Mouse (Mus musculus): ENCODE results near the gene Syt9.
A peak's percentile ranks its signal among the peaks of the same experiment; 100 is the strongest.
"Not testable (repeated sequence)": the region's sequence is repeated elsewhere in the genome, so short reads cannot be mapped to it uniquely, and the experiment has no call there.

The Syt9 gene

GRCm38 (mm10) chr7:107461699-107462440 lies 91.3 kb downstream of the Syt9 start:
- no peak for DNase-seq

- DNase-seq, result peak; percentile 8
Measured at GRCm38 (mm10) chr7:107462962-107463361, 92.4 kb downstream of the Syt9 start.

- no peak for DNase-seq
Measured at GRCm38 (mm10) chr7:107465081-107465480, 94.6 kb downstream of the Syt9 start.

- no peak for DNase-seq
Measured at GRCm38 (mm10) chr7:107478979-107479965, 108.7 kb downstream of the Syt9 start.

DNA sequence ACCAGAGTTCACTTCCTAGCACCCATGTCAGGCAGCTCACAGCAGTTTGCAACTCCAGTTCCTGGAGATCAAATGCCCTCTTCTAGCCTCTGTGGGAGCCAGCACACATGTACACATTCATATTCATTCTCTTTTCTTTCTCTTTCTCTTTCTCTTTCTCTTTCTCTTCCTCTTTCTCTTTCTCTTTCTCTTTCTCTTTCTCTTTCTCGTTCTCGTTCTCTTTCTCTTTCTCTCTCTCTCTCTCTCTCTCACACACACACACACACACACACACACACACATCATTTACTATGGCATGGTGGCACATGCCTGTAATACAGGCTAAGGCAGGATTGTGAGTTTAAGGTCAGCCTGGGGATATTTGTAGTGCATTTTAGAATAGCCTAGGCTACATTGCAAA lies 115.2 kb downstream of the Syt9 start:
- DNase-seq, result not testable (repeated sequence)

DNA sequence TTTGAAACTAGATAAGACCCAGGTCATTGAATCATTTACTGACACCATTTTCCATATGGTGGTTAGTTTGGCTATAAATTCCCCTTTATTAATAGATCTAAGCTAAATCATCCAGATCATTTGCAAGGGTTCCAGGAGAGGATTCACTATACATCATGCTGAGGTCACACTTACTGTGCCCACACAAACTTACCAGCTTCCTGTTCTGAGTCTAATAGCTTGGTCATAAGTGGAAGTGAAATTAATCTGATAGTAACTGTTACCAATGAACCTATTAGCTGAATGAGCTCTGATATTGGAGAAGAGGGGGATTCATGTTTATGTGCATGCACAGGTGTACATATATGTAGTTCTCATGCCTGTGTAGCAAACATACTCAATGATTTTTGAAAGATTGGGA lies 124.9 kb downstream of the Syt9 start:
- no peak for DNase-seq

GRCm38 (mm10) chr7:107496923-107497322 lies 126.4 kb downstream of the Syt9 start:
- no peak for DNase-seq

DNA sequence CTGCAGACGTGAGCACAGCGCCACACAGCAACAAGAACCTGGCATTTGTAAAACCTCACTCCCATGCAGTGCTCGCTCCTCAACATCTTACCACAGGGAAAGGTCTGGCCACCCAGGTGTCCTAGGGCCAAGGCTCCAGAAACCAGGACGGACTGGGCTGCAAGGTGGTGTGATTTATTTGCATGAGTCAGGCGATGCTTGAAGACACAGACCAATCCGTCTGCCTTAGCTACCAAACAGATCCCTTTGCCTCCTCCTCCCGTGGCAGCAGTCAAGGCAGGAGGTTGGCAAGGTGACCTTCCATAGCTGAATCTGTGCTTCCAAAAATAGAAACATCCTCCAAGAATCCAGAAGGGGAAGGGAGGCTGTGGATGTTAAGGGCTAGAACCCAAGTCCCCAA lies 130.1 kb downstream of the Syt9 start:
- no peak for DNase-seq

DNA sequence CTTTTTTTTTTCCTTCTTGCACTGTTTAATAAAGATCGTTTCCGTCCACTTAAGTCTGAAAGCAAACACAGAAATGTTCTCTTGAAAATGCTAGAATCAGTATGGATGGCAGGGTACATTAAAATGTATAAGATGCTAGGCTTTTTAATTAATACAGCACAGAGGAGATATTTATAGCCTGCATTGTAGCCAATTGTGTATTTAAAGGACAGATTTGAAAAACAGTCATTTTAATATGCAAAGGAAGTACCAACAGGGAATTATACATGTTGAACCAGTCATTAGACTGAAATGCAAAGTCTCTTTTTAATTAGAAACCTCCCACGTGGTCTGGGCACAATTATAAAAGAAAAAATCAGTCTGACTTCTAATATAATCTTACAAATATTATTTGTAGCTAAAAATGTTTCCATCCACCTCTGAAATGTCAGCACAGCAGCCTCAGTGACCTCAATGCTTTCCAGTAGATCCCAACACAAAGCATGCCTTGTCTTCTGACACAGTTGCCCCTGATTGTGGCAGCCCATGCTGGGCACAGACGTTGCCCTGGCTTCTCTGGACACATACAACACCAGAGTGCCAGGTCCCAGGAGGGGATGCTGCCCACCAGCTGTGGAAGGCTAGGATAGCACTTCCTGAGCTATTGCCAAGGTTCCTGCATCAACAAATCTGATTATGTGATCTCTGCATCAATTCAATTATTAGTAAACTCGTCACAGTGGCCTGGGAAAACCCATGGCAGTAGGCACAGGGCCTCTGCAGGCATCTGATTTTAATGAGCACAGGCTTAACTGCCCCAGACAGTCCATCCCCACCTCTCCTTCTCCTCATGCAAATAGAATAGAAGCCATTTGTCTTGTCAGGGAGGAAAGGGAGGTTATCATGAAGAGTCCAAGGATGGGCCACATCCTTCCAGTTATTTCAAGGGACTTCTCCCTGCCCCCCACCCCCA lies 134.5 kb downstream of the Syt9 start:
- DNase-seq, result no peak

- no peak for DNase-seq
Measured at GRCm38 (mm10) chr7:107507920-107508319, 137.4 kb downstream of the Syt9 start.

DNA sequence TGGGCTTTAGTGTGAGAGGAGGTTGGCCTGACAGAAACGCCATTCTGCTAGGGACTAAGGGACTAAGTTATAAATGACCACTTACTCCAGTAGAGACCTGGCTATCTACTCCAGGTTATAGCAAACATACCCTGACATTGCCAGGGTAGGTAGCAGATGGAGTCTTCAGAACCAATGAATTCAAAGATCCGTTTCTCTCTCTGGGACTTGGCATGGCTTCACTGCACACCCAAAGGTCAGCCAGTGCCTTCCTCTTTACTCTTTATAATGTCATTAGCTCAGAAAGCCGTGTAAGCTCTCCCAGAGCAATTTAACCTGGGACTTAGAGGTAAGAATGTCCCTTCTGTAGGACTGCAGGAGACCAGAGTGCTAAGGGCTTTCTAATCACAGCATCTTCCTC lies 139.2 kb downstream of the Syt9 start:
- no peak for DNase-seq

GRCm38 (mm10) chr7:107516704-107517410 lies 146.3 kb downstream of the Syt9 start:
- peak; percentile 43 for DNase-seq

DNA sequence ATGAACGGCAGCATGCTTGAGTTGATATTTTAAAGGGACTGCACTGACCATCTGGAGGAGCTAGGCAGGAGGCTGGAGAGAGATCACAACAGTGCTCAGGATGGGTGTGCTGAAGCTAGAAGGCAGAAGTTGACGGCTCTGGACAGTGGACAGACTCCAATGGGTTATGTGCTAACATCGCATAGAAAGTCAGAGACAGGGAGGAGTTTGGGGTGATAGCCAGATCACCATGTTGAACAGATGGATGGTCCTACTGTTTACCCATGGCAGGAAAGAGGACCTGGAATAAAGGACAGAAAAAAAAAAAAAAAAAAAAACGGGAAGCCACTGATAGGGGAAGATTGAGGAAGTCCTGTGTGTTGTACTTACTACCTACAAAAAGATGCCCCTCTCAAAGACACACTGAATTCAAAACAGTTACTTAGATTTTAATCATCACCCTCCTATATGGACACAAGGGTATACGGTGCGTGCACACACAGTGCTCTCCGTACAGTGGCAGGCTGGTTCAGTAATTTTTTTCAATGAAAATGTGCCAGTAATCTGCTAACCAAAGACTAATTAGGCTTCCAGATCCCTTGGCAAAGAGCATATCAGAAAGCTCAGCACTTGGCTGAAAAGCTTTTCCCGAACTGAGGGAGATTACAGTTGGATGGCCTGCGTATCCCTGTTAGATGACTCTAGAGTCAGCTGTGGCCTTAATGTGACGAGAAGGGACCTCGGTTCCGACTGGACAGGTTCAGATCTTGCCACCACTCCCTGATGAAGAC lies 148.9 kb downstream of the Syt9 start:
- no peak for DNase-seq

- peak; percentile 33 for DNase-seq
Measured at GRCm38 (mm10) chr7:107521411-107521810, 150.9 kb downstream of the Syt9 start.

DNA sequence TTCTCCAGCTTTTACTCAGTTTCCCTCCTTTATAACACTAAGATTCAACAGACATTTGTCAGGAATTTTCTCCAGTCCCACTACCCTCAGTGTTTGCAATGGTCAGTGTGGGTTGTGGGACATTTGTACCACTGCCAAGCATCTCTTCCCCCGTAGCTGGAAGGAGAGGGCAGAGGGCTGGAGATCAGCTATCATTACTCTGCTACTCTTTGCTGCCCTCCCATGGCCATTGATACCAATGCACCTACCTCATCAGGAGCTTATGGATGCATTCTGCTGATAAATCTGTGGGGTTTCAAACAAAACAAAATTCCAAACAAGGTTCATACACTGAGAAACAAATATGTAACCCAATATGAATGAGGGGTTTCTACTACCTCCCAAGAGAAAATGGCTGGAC lies 155.8 kb downstream of the Syt9 start:
- peak; percentile 76 for DNase-seq

- DNase-seq, result no peak
Measured at GRCm38 (mm10) chr7:107528169-107528772, 157.7 kb downstream of the Syt9 start.

GRCm38 (mm10) chr7:107529364-107529763 lies 158.8 kb downstream of the Syt9 start:
- DNase-seq, result no peak

- DNase-seq, result no peak
Measured at GRCm38 (mm10) chr7:107535311-107535710, 164.8 kb downstream of the Syt9 start.

DNA sequence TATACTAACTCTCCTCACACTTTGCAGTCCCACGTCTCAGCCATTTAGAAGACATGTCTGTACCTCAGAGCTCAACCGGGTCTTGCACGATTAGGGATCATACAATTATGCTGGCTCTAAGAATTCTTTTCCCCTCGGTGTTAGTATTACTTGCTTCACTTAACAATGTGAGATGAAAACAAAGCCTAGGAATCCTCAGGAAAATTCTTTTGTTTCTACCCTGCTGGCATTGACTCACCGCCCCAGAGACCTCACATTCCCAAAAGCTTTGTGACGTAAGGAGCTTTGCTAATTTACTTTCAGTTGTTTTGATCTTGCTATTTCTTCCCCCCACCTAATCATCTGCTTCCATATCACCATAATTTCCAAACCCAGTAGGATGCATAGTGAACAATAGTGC lies 166.0 kb downstream of the Syt9 start:
- no peak for DNase-seq

DNA sequence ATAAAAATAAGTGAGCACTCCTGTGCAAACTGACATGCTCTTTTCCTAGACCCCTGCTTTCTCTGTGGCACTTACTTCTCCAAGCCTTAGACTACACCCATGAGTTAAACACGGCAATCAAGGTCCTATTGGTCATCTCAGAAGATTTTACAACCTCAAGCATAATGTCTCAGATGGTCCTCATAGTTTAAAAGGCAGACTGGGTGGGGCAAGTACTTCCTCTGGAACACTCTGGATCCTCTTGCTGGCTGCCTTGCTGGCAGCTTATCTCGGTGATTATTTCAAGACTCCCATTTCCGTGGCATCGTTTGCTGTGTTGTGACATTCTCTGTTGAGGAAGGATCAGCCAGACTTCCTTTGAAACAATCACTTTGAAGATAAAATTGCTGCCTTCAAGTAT lies 169.5 kb downstream of the Syt9 start:
- no peak for DNase-seq

GRCm38 (mm10) chr7:107545011-107545410 lies 174.5 kb downstream of the Syt9 start:
- no peak for DNase-seq
